Mouse (Mus musculus) spleen, adult 2 months (tissue): ENCODE measurements around the gene Dnal1.

Source experiments
- CTCF ChIP-seq: fragments of 200-500 bp; IDR thresholded peaks from 2 replicates; pipeline ENCODE4 v1.5.1; 2011; ENCODE audit warnings: mild to moderate bottlenecking, inconsistent platforms; ENCODE audit not compliant: insufficient read depth, insufficient read length, insufficient replicate concordance; ENCODE audit errors: extremely low read depth
- POLR2A ChIP-seq: fragments of 200-500 bp; IDR thresholded peaks from 2 replicates; pipeline ENCODE4 v1.6.1; 2011; ENCODE audit warnings: low read depth, low read length, inconsistent platforms

- TF ChIP-seq POLR2A (no peak), CTCF (no peak)
These were observed 23.0 kb downstream of the Dnal1 start for GRCm38 (mm10) chr12:84137131-84137530.
